In the genomic region with DNA sequence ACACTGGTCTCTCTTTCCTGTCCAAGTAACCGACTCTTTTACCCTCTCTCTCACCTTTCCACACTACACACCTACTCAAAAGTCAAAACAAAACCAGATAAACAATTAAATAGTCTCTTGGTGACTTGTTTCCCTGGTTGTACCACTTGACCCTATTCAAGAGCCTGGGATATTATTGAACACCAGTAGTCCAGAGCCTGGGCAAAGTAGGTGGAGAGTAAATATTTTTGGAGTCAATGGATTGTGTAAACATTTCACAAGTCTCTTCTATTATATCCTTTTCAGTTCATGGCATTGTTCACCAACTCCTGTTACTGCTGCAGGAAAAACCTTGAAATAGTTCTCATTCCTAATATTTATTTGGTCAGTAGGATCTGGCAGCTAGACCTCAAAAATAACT, we compare ENCODE assay signal across 15 mouse cellular contexts. TPM values are rescaled to one million over a fixed set of nuclear protein-coding genes. Genes with fewer than 3 reads are reported as not detected.
"Had no signal": no experiment of that assay in that cellular context is flagged by ENCODE, and none has a peak within 500 bp of the region (broad histone marks: within the 10 kb centered on the region; RNA-seq: fewer than 3 reads in every experiment).

No protein-coding gene starts in this region.

- H3K36me3 ChIP-seq: limb, embryonic 15.5 days; liver, embryonic 13.5 days; liver, embryonic 15.5 days; midbrain, embryonic 13.5 days; midbrain, embryonic 15.5 days; neural tube, embryonic 12.5 days; stomach, embryonic 15.5 days had no signal

- DNase-seq: liver, embryonic 13.5 days; right cerebral cortex, postnatal 14 days; thymus, adult 2 months; thymus, postnatal 25 days; thymus, postnatal 4 days had no signal

- H3K4me1 ChIP-seq: limb, embryonic 15.5 days; liver, embryonic 13.5 days; liver, embryonic 15.5 days; megakaryocyte, embryonic 14.5 days; midbrain, embryonic 13.5 days; midbrain, embryonic 15.5 days; neural tube, embryonic 12.5 days; stomach, embryonic 15.5 days had no signal

- H3K4me2 ChIP-seq: limb, embryonic 15.5 days; liver, embryonic 13.5 days; liver, embryonic 15.5 days; midbrain, embryonic 11.5 days; midbrain, embryonic 13.5 days; midbrain, embryonic 15.5 days; neural tube, embryonic 12.5 days; stomach, embryonic 15.5 days had no signal

- H3K27ac ChIP-seq: limb, embryonic 15.5 days; liver, embryonic 13.5 days; liver, embryonic 15.5 days; macrophage; midbrain, embryonic 13.5 days; midbrain, embryonic 15.5 days; neural tube, embryonic 12.5 days; stomach, embryonic 15.5 days; stomach, postnatal 0 days had no signal

- H3K4me3 ChIP-seq: limb, embryonic 15.5 days; liver, embryonic 13.5 days; liver, embryonic 15.5 days; megakaryocyte, embryonic 14.5 days; midbrain, embryonic 13.5 days; midbrain, embryonic 15.5 days; neural tube, embryonic 12.5 days; stomach, embryonic 15.5 days had no signal

- H3K9ac ChIP-seq: limb, embryonic 15.5 days; liver, embryonic 13.5 days; liver, embryonic 15.5 days; midbrain, embryonic 13.5 days; midbrain, embryonic 15.5 days; neural tube, embryonic 12.5 days; stomach, embryonic 15.5 days had no signal

- H3K27me3 ChIP-seq: limb, embryonic 15.5 days; liver, embryonic 13.5 days; liver, embryonic 15.5 days; megakaryocyte, embryonic 14.5 days; midbrain, embryonic 13.5 days; midbrain, embryonic 15.5 days; neural tube, embryonic 12.5 days; stomach, embryonic 15.5 days had no signal

- H3K9me3 ChIP-seq: limb, embryonic 15.5 days; liver, embryonic 13.5 days; liver, embryonic 15.5 days; midbrain, embryonic 13.5 days; midbrain, embryonic 15.5 days; neural tube, embryonic 12.5 days; stomach, embryonic 15.5 days had no signal

- ATAC-seq: midbrain, embryonic 13.5 days; midbrain, embryonic 15.5 days had no signal

RNA-seq across cellular contexts. Expression of a gene that starts 20.8 kb away (rescaled TPM):
- polyA plus RNA-seq: macrophage had no signal
